Mouse (Mus musculus) liver, embryonic 14.5 days (tissue): Measurements from ENCODE around the gene Cdkl4.

ENCODE experiments used
- CTCF ChIP-seq: IDR thresholded peaks from 2 replicates; pipeline ENCODE4 v1.5.1; 2016; ENCODE audit warnings: antibody characterized with exemption, low read depth, control low read depth
- EP300 ChIP-seq: IDR thresholded peaks from 2 replicates; pipeline ENCODE4 v1.6.1; 2016; ENCODE audit warnings: antibody characterized with exemption, low read depth

- TF ChIP-seq EP300, result no peak
- no peak for TF ChIP-seq CTCF
Measured at GRCm38 (mm10) chr17:80518811-80519210, 58.8 kb downstream of the Cdkl4 start.
